Mouse (Mus musculus) thymus, adult 2 months (tissue): ENCODE measurements at regions not wholly inside any gene's neighbourhood (a gene's known extent, or its start where the extent isn't known, plus 50 kb on each side); places are given as distances from the start of the nearest gene placed in this dataset.

Experiments used
- DNase-seq: peaks from one replicate; pipeline ENCODE4 v3.0.0; 2021
- H3K27ac ChIP-seq: fragments of 200-500 bp; 2 replicates; pipeline ENCODE4 v1.5.1; 2012; ENCODE audit warnings: low read length, control low read depth; ENCODE audit not compliant: control insufficient read depth, insufficient read depth
- H3K27me3 ChIP-seq: fragments of 200-500 bp; 2 replicates; pipeline ENCODE4 v1.6.1; 2012; ENCODE audit warnings: mild to moderate bottlenecking, low read length, moderate library complexity, mixed read lengths; ENCODE audit not compliant: control insufficient read depth, insufficient read depth
- H3K36me3 ChIP-seq: fragments of 200-500 bp; 2 replicates; pipeline ENCODE4 v1.6.1; 2012; ENCODE audit warnings: mild to moderate bottlenecking, low read length, moderate library complexity; ENCODE audit not compliant: control insufficient read depth, insufficient read depth
- H3K4me1 ChIP-seq: fragments of 200-500 bp; replicated peaks from 2 replicates; pipeline ENCODE4 v1.6.1; 2012; ENCODE audit warnings: low read length; ENCODE audit not compliant: control insufficient read depth, insufficient read depth
- H3K4me3 ChIP-seq: fragments of 200-500 bp; 2 replicates; pipeline ENCODE4 v1.5.1; 2012; ENCODE audit warnings: mild to moderate bottlenecking, low read length, control low read depth, moderate library complexity; ENCODE audit not compliant: control insufficient read depth, insufficient read depth
- CTCF ChIP-seq: fragments of 200-500 bp; IDR thresholded peaks from 2 replicates; pipeline ENCODE4 v1.5.1; 2012; ENCODE audit warnings: mild to moderate bottlenecking, control low read depth, low read length, moderate library complexity, borderline replicate concordance; ENCODE audit not compliant: control insufficient read depth, poor library complexity, insufficient read depth; ENCODE audit errors: extremely low read depth
- POLR2A ChIP-seq: fragments of 200-500 bp; IDR thresholded peaks from 2 replicates; pipeline ENCODE4 v1.6.1; 2012; ENCODE audit warnings: mild to moderate bottlenecking, low read length, control low read depth, moderate library complexity; ENCODE audit not compliant: control insufficient read depth, poor library complexity, insufficient read depth; ENCODE audit errors: extremely low read depth
- WGBS: fragments of 180-500 bp; shearing (Covaris S2); methylation state at CpG from one replicate; pipeline ENCODE4 v1.1.7; 2018; 5-methylcytosine and 5-hydroxymethylcytosine counted together

GRCm38 (mm10) chr2:10864451-10864850, 307.5 kb upstream of the Prkcq start:
- TF ChIP-seq CTCF (no peak), POLR2A (no peak)

GRCm38 (mm10) chr2:10874303-10874702, 297.6 kb upstream of the Prkcq start:
- WGBS = 94% methylated on average over 4 of the region's 4 CpGs

More at GRCm38 (mm10) chr2:10864451-10864850, 307.5 kb upstream of the Prkcq start:
- no peak overlapping the region for H3K4me3 ChIP-seq
- DNase-seq = no peak
- H3K27ac ChIP-seq = no peak overlapping the region
- H3K27me3 ChIP-seq = no peaks in the 10 kb centered on the region
- WGBS = 95% methylated on average over 2 of the region's 2 CpGs
- no peaks in the 10 kb centered on the region for H3K36me3 ChIP-seq
- H3K4me1 ChIP-seq = no peaks in the 10 kb centered on the region

GRCm38 (mm10) chr2:10901926-10902325, 270.0 kb upstream of the Prkcq start:
- H3K27ac ChIP-seq = no peak overlapping the region
- WGBS = 94% methylated on average over 3 of the region's 3 CpGs
- H3K4me1 ChIP-seq = no peaks in the 10 kb centered on the region
- no peaks in the 10 kb centered on the region for H3K27me3 ChIP-seq
- DNase-seq = no peak
- no peak for TF ChIP-seq POLR2A
- TF ChIP-seq CTCF = no peak
- no peak overlapping the region for H3K4me3 ChIP-seq
- no peaks in the 10 kb centered on the region for H3K36me3 ChIP-seq

More at GRCm38 (mm10) chr2:10874303-10874702, 297.6 kb upstream of the Prkcq start:
- H3K27ac ChIP-seq = no peak overlapping the region
- H3K4me3 ChIP-seq = no peak overlapping the region
- no peak for TF ChIP-seq CTCF
- TF ChIP-seq POLR2A = no peak
- DNase-seq = no peak
- no peaks in the 10 kb centered on the region for H3K4me1 ChIP-seq
- H3K27me3 ChIP-seq = no peaks in the 10 kb centered on the region
- H3K36me3 ChIP-seq = no peaks in the 10 kb centered on the region

- TF ChIP-seq CTCF (no peak), POLR2A (no peak)
- DNase-seq = no peak
- no peaks in the 10 kb centered on the region for H3K36me3 ChIP-seq
- H3K27me3 ChIP-seq = no peaks in the 10 kb centered on the region
- no peak overlapping the region for H3K4me3 ChIP-seq
- H3K27ac ChIP-seq = no peak overlapping the region
- H3K4me1 ChIP-seq = no peaks in the 10 kb centered on the region
Measured at GRCm38 (mm10) chr2:10919955-10920354, 252.0 kb upstream of the Prkcq start.

GRCm38 (mm10) chr2:10920686-10921485, 251.0 kb upstream of the Prkcq start:
- TF ChIP-seq POLR2A (no peak), CTCF (no peak)
- no peak overlapping the region for H3K27ac ChIP-seq
- H3K4me3 ChIP-seq = no peak overlapping the region
- no peaks in the 10 kb centered on the region for H3K27me3 ChIP-seq
- no peaks in the 10 kb centered on the region for H3K36me3 ChIP-seq
- no peak for DNase-seq
- 71% methylated on average over 8 of the region's 8 CpGs for WGBS
- no peaks in the 10 kb centered on the region for H3K4me1 ChIP-seq

GRCm38 (mm10) chr2:10921486-10922450, 250.1 kb upstream of the Prkcq start:
- TF ChIP-seq CTCF (no peak), POLR2A (no peak)
- no peaks in the 10 kb centered on the region for H3K4me1 ChIP-seq
- WGBS = 59% methylated on average over 13 of the region's 13 CpGs
- H3K4me3 ChIP-seq = no peak overlapping the region
- no peak overlapping the region for H3K27ac ChIP-seq
- no peaks in the 10 kb centered on the region for H3K36me3 ChIP-seq
- no peaks in the 10 kb centered on the region for H3K27me3 ChIP-seq
- DNase-seq = no peak
